ENCODE assay signal across 7 mouse cellular contexts in the genomic region with DNA sequence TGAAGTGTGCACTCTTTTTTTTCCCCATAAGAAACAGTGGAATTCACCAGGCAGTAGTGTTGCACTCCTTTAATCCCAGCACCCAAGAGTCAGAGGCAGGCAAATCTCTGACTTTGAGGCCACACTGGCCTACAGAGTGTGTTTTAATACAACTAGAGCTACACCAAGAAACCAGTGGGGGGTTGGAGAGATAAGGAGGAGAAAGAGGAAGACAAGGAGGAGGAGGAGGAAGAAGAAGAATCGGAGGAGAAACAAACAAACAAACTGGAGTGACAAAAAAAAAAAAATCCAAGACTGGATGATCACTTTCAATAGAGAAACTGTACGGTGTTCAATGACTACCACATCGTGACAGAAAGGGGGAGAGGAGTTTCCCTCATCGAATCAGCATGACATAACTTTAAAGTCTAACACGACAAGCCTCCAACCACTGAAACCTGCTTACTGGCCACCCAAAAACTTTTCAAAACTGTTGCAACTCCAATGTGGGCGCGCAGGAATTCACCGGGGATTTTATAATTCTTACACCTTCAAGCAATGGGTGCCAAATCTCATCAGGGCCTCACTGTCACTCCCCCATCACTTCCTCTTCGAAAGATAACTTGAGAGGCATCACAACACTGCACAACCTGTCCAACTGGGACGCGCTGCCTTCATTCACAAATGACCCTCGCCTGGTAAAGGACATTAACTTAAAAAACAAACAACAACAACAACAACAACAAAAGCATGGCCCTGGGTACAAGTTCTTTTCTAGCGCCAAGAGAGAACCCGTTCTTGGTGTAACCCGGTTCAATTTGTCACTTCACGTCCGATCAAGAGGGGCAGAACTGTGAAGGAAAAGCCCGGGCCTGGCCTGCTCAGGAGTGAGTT. TPM values are rescaled to one million over a fixed set of nuclear protein-coding genes. Genes with fewer than 3 reads are reported as not detected.
A peak's percentile ranks its signal among the peaks of the same experiment; 100 is the strongest.
DNase-seq lines count a peak whose midpoint lies in the region; ATAC-seq and TF ChIP-seq lines count a peak whose summit lies in the region.

No protein-coding gene starts in this region.

- peak overlapping the region; percentile 69 for H3K27ac ChIP-seq in testis, adult 2 months (ENCODE audit: control insufficient read depth, insufficient read depth, low read depth, low read length)
- peak overlapping the region; percentile 91 for H3K27ac ChIP-seq in hindbrain, embryonic 14.5 days
- no peak overlapping the region; the same call in 1 of the 2 replicates for H3K27ac ChIP-seq in liver, embryonic 14.5 days

- peak overlapping the region; percentile 95 for H3K9ac ChIP-seq in hindbrain, embryonic 14.5 days
- H3K9ac ChIP-seq in liver, embryonic 14.5 days (replicated peaks), result peak overlapping the region; percentile 77

- peak overlapping the region; percentile 91 for H3K4me2 ChIP-seq in hindbrain, embryonic 14.5 days (replicated peaks)
- peak overlapping the region; percentile 59 for H3K4me2 ChIP-seq in liver, embryonic 14.5 days (ENCODE audit: low read depth)

- intact Hi-C loops in left cerebral cortex, postnatal 25 days (cut with DNase I), result no loop called here

- ATAC-seq in common myeloid progenitor, adult 5-6 weeks (replicated peaks; ENCODE audit: low read depth, poor library complexity, severe bottlenecking), result peak; percentile 48
- no peak for ATAC-seq in hindbrain, embryonic 14.5 days (ENCODE audit: low FRiP score)
- ATAC-seq in liver, embryonic 14.5 days (ENCODE audit: insufficient read depth), result peak; percentile 21; the same call in 1 of the 2 replicates

- H3K9me3 ChIP-seq in hindbrain, embryonic 14.5 days (ENCODE audit: control insufficient read depth, low read length), result no peaks in the 10 kb centered on the region
- H3K9me3 ChIP-seq in liver, embryonic 14.5 days (ENCODE audit: control insufficient read depth, low read length), result no peaks in the 10 kb centered on the region

- no peak for DNase-seq in testis, postnatal 14 days (ENCODE audit: low spot score)
- DNase-seq in hindbrain, embryonic 14.5 days (ENCODE audit: low spot score), result no peak
- DNase-seq in liver, embryonic 14.5 days (ENCODE audit: low read depth in 3 of 3, low spot score in 3 of 3), result peak in 1 of 3 experiments; percentile 24
- DNase-seq in spleen, postnatal 10 days (ENCODE audit: low spot score in 2 of 2), result peak; percentile 32 to 58
- DNase-seq in left cerebral cortex, postnatal 25 days (ENCODE audit: low spot score in 2 of 2), result no peak

- no peak for TF ChIP-seq EP300 in liver, embryonic 14.5 days (IDR thresholded peaks at IDR 0.05; ENCODE audit: low read depth)

- TF ChIP-seq POLR2A in testis, adult 2 months (IDR thresholded peaks at IDR 0.05; ENCODE audit: control insufficient read depth, low read depth, low read length), result no peak

- H3K36me3 ChIP-seq in testis, adult 2 months (ENCODE audit: control insufficient read depth, insufficient read depth, low read length), result no peaks in the 10 kb centered on the region
- no peaks in the 10 kb centered on the region for H3K36me3 ChIP-seq in hindbrain, embryonic 14.5 days (replicated peaks; ENCODE audit: control insufficient read depth, insufficient read depth)
- H3K36me3 ChIP-seq in liver, embryonic 14.5 days (replicated peaks; ENCODE audit: control insufficient read depth, insufficient read depth, low read depth), result no peaks in the 10 kb centered on the region

- H3K27me3 ChIP-seq in testis, adult 2 months (ENCODE audit: control insufficient read depth, insufficient read depth, low read length), result no peaks in the 10 kb centered on the region
- H3K27me3 ChIP-seq in hindbrain, embryonic 14.5 days (ENCODE audit: control insufficient read depth, insufficient read depth, low read length), result no peaks in the 10 kb centered on the region
- no peaks in the 10 kb centered on the region for H3K27me3 ChIP-seq in liver, embryonic 14.5 days (ENCODE audit: control insufficient read depth, insufficient read depth, low read length)

- TF ChIP-seq CTCF in testis, adult 2 months (IDR thresholded peaks at IDR 0.05; ENCODE audit: control insufficient read depth, insufficient read depth, insufficient replicate concordance, low read depth, low read length), result no peak
- TF ChIP-seq CTCF in liver, embryonic 14.5 days (IDR thresholded peaks at IDR 0.05; ENCODE audit: low read depth), result no peak

- H3K4me1 ChIP-seq in testis, adult 2 months (ENCODE audit: control insufficient read depth, insufficient read depth, low read length), result peaks cover 8% of the 10 kb centered on the region
- H3K4me1 ChIP-seq in hindbrain, embryonic 14.5 days (replicated peaks; ENCODE audit: control insufficient read depth, insufficient read depth, low read length), result peaks cover 38% of the 10 kb centered on the region
- H3K4me1 ChIP-seq in liver, embryonic 14.5 days (replicated peaks; ENCODE audit: control insufficient read depth in 2 of 2, insufficient read depth in 2 of 2, low read length in 1 of 2), result peaks cover 11 to 18% of the 10 kb centered on the region in 2 experiments

- WGBS in hindbrain, embryonic 14.5 days, result 6% methylated on average over 18 of the region's 18 CpGs
- 3% methylated on average over 18 of the region's 18 CpGs for WGBS in liver, embryonic 14.5 days (ENCODE audit: insufficient replicate concordance)

- H3K4me3 ChIP-seq in testis, adult 2 months (ENCODE audit: control insufficient read depth, low read depth, low read length), result peak overlapping the region; percentile 91
- H3K4me3 ChIP-seq in hindbrain, embryonic 14.5 days (replicated peaks; ENCODE audit: low read length), result peak overlapping the region; percentile 71
- H3K4me3 ChIP-seq in liver, embryonic 14.5 days (ENCODE audit: insufficient read depth in 1 of 2, low read depth in 2 of 2, low read length in 2 of 2), result peak overlapping the region; percentile 58 to 74

RNA-seq across cellular contexts. Expression of gene Dennd5a, which starts 1.2 kb away (rescaled TPM):
- 41.1 and 41.3 TPM in 2 replicates for polyA plus RNA-seq in testis, adult 2 months (2012; rRNA removed)
- 73.3 and 77.4 TPM in 2 replicates for total RNA-seq in common myeloid progenitor, adult 5-6 weeks (2017)
- 55.3 and 56.0 TPM in 2 replicates for polyA plus RNA-seq in hindbrain, embryonic 14.5 days (2014; fragmentation: Nextera tagmentation; extraction: Ambion mirVana)
- 11.5 and 13.8 TPM in 2 replicates for polyA plus RNA-seq in liver, embryonic 14.5 days (2012; rRNA removed)
- polyA plus RNA-seq in liver, embryonic 14.5 days (2014; fragmentation: Nextera tagmentation; extraction: Ambion mirVana), result 6.9 and 8.9 TPM in 2 replicates
- 100 to 1,000 TPM; 220 to 237 TPM for total RNA-seq in left cerebral cortex, postnatal 25 days (2021)

RNA-seq across cellular contexts. Expression of gene Tmem41b, which starts 27.6 kb away (rescaled TPM):
- 43.2 and 54.8 TPM in 2 replicates for polyA plus RNA-seq in testis, adult 2 months (2012; rRNA removed)
- total RNA-seq in common myeloid progenitor, adult 5-6 weeks (2017), result 26.0 and 33.6 TPM in 2 replicates
- polyA plus RNA-seq in hindbrain, embryonic 14.5 days (2014; fragmentation: Nextera tagmentation; extraction: Ambion mirVana), result 71.2 and 79.5 TPM in 2 replicates
- polyA plus RNA-seq in liver, embryonic 14.5 days (2012; rRNA removed), result 10.7 and 14.5 TPM in 2 replicates
- polyA plus RNA-seq in liver, embryonic 14.5 days (2014; fragmentation: Nextera tagmentation; extraction: Ambion mirVana), result 30.0 and 32.9 TPM in 2 replicates
- total RNA-seq in left cerebral cortex, postnatal 25 days (2021), result 10 to 100 TPM; 53.1 to 55.4 TPM

RNA-seq across cellular contexts. Expression of gene Ipo7, which starts 59.0 kb away (rescaled TPM):
- polyA plus RNA-seq in testis, adult 2 months (2012; rRNA removed), result 7.9 and 8.7 TPM in 2 replicates
- 253 and 293 TPM in 2 replicates for total RNA-seq in common myeloid progenitor, adult 5-6 weeks (2017)
- polyA plus RNA-seq in hindbrain, embryonic 14.5 days (2014; fragmentation: Nextera tagmentation; extraction: Ambion mirVana), result 16.1 and 22.1 TPM in 2 replicates
- 13.6 and 22.2 TPM in 2 replicates for polyA plus RNA-seq in liver, embryonic 14.5 days (2012; rRNA removed)
- polyA plus RNA-seq in liver, embryonic 14.5 days (2014; fragmentation: Nextera tagmentation; extraction: Ambion mirVana), result 9.1 and 10.2 TPM in 2 replicates
- total RNA-seq in left cerebral cortex, postnatal 25 days (2021), result 100 to 1,000 TPM in 1 of 2 experiments, 10 to 100 TPM in 1; 98.0 to 101 TPM

Comparison
In these comparisons a context has a peak if more than half of its experiments do, and no peak if none do; other contexts are left out.
1. DNase-seq: peak in spleen, postnatal 10 days (2 of 2); none in testis, postnatal 14 days (single experiment), hindbrain, embryonic 14.5 days (single experiment) and left cerebral cortex, postnatal 25 days (0 of 2).
2. Peak in every context shown above with its lines, with median percentiles within 50 percentile points of each other: H3K4me3 ChIP-seq.